Mouse (Mus musculus) kidney, adult 2 months (tissue): ENCODE measurements at regions not wholly inside any gene's neighbourhood (a gene's known extent, or its start where the extent isn't known, plus 50 kb on each side); places are given as distances from the start of the nearest gene placed in this dataset.

ENCODE experiments used
- CTCF ChIP-seq: fragments of 200-500 bp; conservative IDR thresholded peaks from 2 replicates; pipeline ENCODE4 v1.5.1; 2011; ENCODE audit warnings: low read depth, mild to moderate bottlenecking, control low read depth, low read length, moderate library complexity, mixed read lengths; ENCODE audit not compliant: insufficient read depth, insufficient read length
- POLR2A ChIP-seq: fragments of 200-500 bp; IDR thresholded peaks from one replicate; pipeline ENCODE4 v1.6.1; 2011; ENCODE audit warnings: low read depth, low read length, control low read depth

DNA sequence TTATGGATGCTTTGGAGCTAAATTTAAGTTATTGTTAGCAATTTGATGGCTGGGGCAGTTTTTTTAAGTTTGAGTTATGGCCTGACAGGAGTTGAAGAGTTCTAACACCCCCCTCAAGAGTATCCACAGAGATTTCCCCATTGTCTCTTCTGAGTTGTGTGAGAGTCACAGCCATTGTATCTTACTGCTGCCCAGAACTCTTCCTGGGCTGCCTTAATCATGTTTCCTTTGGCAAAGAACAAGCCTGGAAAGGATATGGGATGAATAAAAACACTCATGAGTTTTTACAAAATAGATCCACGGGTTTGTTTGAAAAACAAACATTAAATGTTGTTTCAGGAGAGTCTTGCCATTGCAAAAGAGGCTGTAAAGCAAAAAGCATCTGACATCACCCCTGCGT, 343.5 kb upstream of the Gm11146 start:
- TF ChIP-seq POLR2A = no peak
- no peak for TF ChIP-seq CTCF
